Mouse (Mus musculus): Measurements from ENCODE around the gene Tgfbr2.

Tgfbr2 gene

GRCm38 (mm10) chr9:116174481-116175461, at the start of gene Tgfbr2:
Tgfbr2 (minus strand) TSS chr9:116175360.
- no peak for DNase-seq (ENCODE audit: low read depth, low spot score)

GRCm38 (mm10) chr9:116223368-116223767, 48.2 kb upstream of the Tgfbr2 start:
- DNase-seq (ENCODE audit: low read depth, low spot score): no peak

- no peak for DNase-seq (ENCODE audit: low read depth, low spot score)
Observed at GRCm38 (mm10) chr9:116222643-116223042, 47.5 kb upstream of the Tgfbr2 start.

GRCm38 (mm10) chr9:116222000-116222399, 46.8 kb upstream of the Tgfbr2 start:
- no peak for DNase-seq (ENCODE audit: low read depth, low spot score)

- no peak for DNase-seq (ENCODE audit: low read depth, low spot score)
Observed at GRCm38 (mm10) chr9:116221565-116221964, 46.4 kb upstream of the Tgfbr2 start.

GRCm38 (mm10) chr9:116220616-116221015, 45.5 kb upstream of the Tgfbr2 start:
- no peak for DNase-seq (ENCODE audit: low read depth, low spot score)

- DNase-seq (ENCODE audit: low read depth, low spot score): no peak
Observed at GRCm38 (mm10) chr9:116220159-116220515, 45.0 kb upstream of the Tgfbr2 start.

GRCm38 (mm10) chr9:116219234-116220158, 44.3 kb upstream of the Tgfbr2 start:
- DNase-seq (ENCODE audit: low read depth, low spot score): no peak

GRCm38 (mm10) chr9:116218780-116219179, 43.6 kb upstream of the Tgfbr2 start:
- no peak for DNase-seq (ENCODE audit: low read depth, low spot score)

- DNase-seq (ENCODE audit: low read depth, low spot score): no peak
Observed at GRCm38 (mm10) chr9:116217099-116217498, 41.9 kb upstream of the Tgfbr2 start.

GRCm38 (mm10) chr9:116216677-116217076, 41.5 kb upstream of the Tgfbr2 start:
- no peak for DNase-seq (ENCODE audit: low read depth, low spot score)

GRCm38 (mm10) chr9:116214296-116214695, 39.1 kb upstream of the Tgfbr2 start:
- no peak for DNase-seq (ENCODE audit: low read depth, low spot score)

- no peak for DNase-seq (ENCODE audit: low read depth, low spot score)
Observed at GRCm38 (mm10) chr9:116212915-116213619, 37.9 kb upstream of the Tgfbr2 start.

- no peak for DNase-seq (ENCODE audit: low read depth, low spot score)
Observed at GRCm38 (mm10) chr9:116212069-116212468, 36.9 kb upstream of the Tgfbr2 start.

GRCm38 (mm10) chr9:116208169-116208904, 33.2 kb upstream of the Tgfbr2 start:
- DNase-seq (ENCODE audit: low read depth, low spot score): no peak

- DNase-seq (ENCODE audit: low read depth, low spot score): no peak
Observed at GRCm38 (mm10) chr9:116206901-116207300, 31.7 kb upstream of the Tgfbr2 start.

- no peak for DNase-seq (ENCODE audit: low read depth, low spot score)
Observed at GRCm38 (mm10) chr9:116203675-116204074, 28.5 kb upstream of the Tgfbr2 start.

GRCm38 (mm10) chr9:116199127-116199526, 24.0 kb upstream of the Tgfbr2 start:
- no peak for DNase-seq (ENCODE audit: low read depth, low spot score)

- DNase-seq (ENCODE audit: low read depth, low spot score): no peak
Observed at GRCm38 (mm10) chr9:116198488-116198887, 23.3 kb upstream of the Tgfbr2 start.

- DNase-seq (ENCODE audit: low read depth, low spot score): no peak
Observed at GRCm38 (mm10) chr9:116197491-116198170, 22.5 kb upstream of the Tgfbr2 start.

All from retina, adult 2 months (tissue).